Mouse (Mus musculus) layer of hippocampus, postnatal 10 days (tissue): ENCODE data around the gene Ccdc62. TPM values are rescaled to one million over a fixed set of nuclear protein-coding genes. Genes with fewer than 3 reads are reported as not detected.

Experiments
- microRNA-seq, 2 experiments: library from miRNA; unstranded; fragments of <30 nt; microRNA quantifications; one replicate each; pipeline ENCODE4 v1.2.0; 2021
- total RNA-seq, 2 experiments: library from RNA; stranded (reverse); gene quantifications; 2 replicates each; pipeline ENCODE4 v1.2.3; 2021

Ccdc62 gene
- total RNA-seq, 2 experiments from 2014 or later = 2.9 to 3.3 TPM

Small RNA genes within 50 kb of the gene (microRNA-seq; reads per million reads assigned to microRNA genes)
- 0.59 to 2.7 reads per million in 2 experiments for gene Mir7032

Other genes starting within 250 kb of the Ccdc62 start
- gene Clip1, start 246.1 kb upstream of the Ccdc62 start, total RNA-seq = 100 to 1,000 TPM; 119 to 121 TPM
- gene Zcchc8, start 209.6 kb upstream of the Ccdc62 start, total RNA-seq = 10 to 100 TPM; 50.5 to 50.7 TPM
- gene Rsrc2, start 181.3 kb upstream of the Ccdc62 start, total RNA-seq = 10 to 100 TPM; 97.3 to 98.7 TPM
- gene Kntc1, start 181.0 kb upstream of the Ccdc62 start, total RNA-seq = 1 to 10 TPM; 4.5 to 4.9 TPM
- gene Hcar2, start 65.2 kb upstream of the Ccdc62 start, total RNA-seq = not detected
- under 1 TPM; 0.66 to 0.85 TPM for gene Hcar1, start 50.7 kb upstream of the Ccdc62 start, total RNA-seq
- gene Denr, start 23.5 kb upstream of the Ccdc62 start, total RNA-seq = 10 to 100 TPM; 70.7 to 76.0 TPM
- gene Gm43518, start 3.3 kb upstream of the Ccdc62 start, total RNA-seq = 1 to 10 TPM; 1.3 to 1.6 TPM
- gene Hip1r, start 42.9 kb downstream of the Ccdc62 start, total RNA-seq = 10 to 100 TPM; 63.7 to 70.1 TPM
- gene Vps37b, start 101.6 kb downstream of the Ccdc62 start, total RNA-seq = 10 to 100 TPM; 38.4 to 41.6 TPM
- gene Abcb9, start 165.1 kb downstream of the Ccdc62 start, total RNA-seq = 10 to 100 TPM; 30.6 to 32.0 TPM
- 10 to 100 TPM; 30.8 to 37.0 TPM for gene Ogfod2, start 181.6 kb downstream of the Ccdc62 start, total RNA-seq
- gene Arl6ip4, start 185.4 kb downstream of the Ccdc62 start, total RNA-seq = 10 to 100 TPM; 54.3 to 60.0 TPM